Mouse (Mus musculus) gastrocnemius, adult 2 months (tissue): ENCODE results near the gene Lpar1. TPM values are rescaled to one million over a fixed set of nuclear protein-coding genes. Genes with fewer than 3 reads are reported as not detected.

Experiments
- DNase-seq: peaks from one replicate; pipeline ENCODE4 v3.0.0; 2022
- H3K27ac ChIP-seq: fragments of 200-600 bp; 2 replicates; pipeline ENCODE4 v1.8.1; 2022; ENCODE audit warnings: mild to moderate bottlenecking
- H3K4me3 ChIP-seq: fragments of 200-600 bp; 2 replicates; pipeline ENCODE4 v1.8.1; 2022; ENCODE audit warnings: mild to moderate bottlenecking, moderate library complexity
- CTCF ChIP-seq: fragments of 200-600 bp; IDR thresholded peaks from 2 replicates; pipeline ENCODE4 v1.8.1; 2022; ENCODE audit warnings: antibody characterized with exemption, mild to moderate bottlenecking, moderate library complexity
- intact Hi-C: fragments of 180-260 bp; cut with DNase I; formaldehyde crosslinking; loops from one replicate; pipeline ENCODE4 v1.15.1; 2025
- total RNA-seq, 2 experiments: library from RNA; stranded (reverse); gene quantifications; 2 replicates each; pipeline ENCODE4 v1.2.3; 2021

The Lpar1 gene
- total RNA-seq, 2 experiments from 2014 or later: 5.3 to 13.8 TPM

GRCm38 (mm10) chr4:58540841-58541240 is 12.9 kb downstream of the Lpar1 start:
- intact Hi-C loops: loop anchor here (10.0 kb wide), 1 partner anchor 96 kb away; no protein-coding TSS in a partner anchor
- TF ChIP-seq CTCF: no peak
- DNase-seq: no peak
- H3K4me3 ChIP-seq: no peak overlapping the region
- peak overlapping the region; percentile 25; the same call in 1 of the 2 replicates for H3K27ac ChIP-seq

- no peak for DNase-seq
- no peak overlapping the region for H3K4me3 ChIP-seq
- no peak for TF ChIP-seq CTCF
- peak overlapping the region; percentile 25; the same call in 1 of the 2 replicates for H3K27ac ChIP-seq
- intact Hi-C loops: loop anchor here (10.0 kb wide), 1 partner anchor 96 kb away; no protein-coding TSS in a partner anchor
These were observed 13.3 kb downstream of the Lpar1 start for GRCm38 (mm10) chr4:58540385-58540784.

GRCm38 (mm10) chr4:58538696-58539095 is 15.0 kb downstream of the Lpar1 start:
- intact Hi-C loops: no loop called here
- no peak overlapping the region for H3K4me3 ChIP-seq
- no peak overlapping the region for H3K27ac ChIP-seq
- TF ChIP-seq CTCF: no peak
- no peak for DNase-seq

- TF ChIP-seq CTCF: no peak
- intact Hi-C loops: no loop called here
- no peak overlapping the region for H3K27ac ChIP-seq
- DNase-seq: no peak
- H3K4me3 ChIP-seq: no peak overlapping the region
These were observed 17.9 kb downstream of the Lpar1 start for GRCm38 (mm10) chr4:58535754-58536153.

- no peak for DNase-seq
- no peak for TF ChIP-seq CTCF
- intact Hi-C loops: no loop called here
- Histone ChIP-seq H3K4me3 (no peak overlapping the region), H3K27ac (no peak overlapping the region)
These were observed 18.9 kb downstream of the Lpar1 start for GRCm38 (mm10) chr4:58534726-58535350.

- TF ChIP-seq CTCF: no peak
- H3K27ac ChIP-seq: no peak overlapping the region
- no peak overlapping the region for H3K4me3 ChIP-seq
- DNase-seq: no peak
- intact Hi-C loops: no loop called here
These were observed 19.5 kb downstream of the Lpar1 start for GRCm38 (mm10) chr4:58534141-58534571.

GRCm38 (mm10) chr4:58533519-58533918 is 20.2 kb downstream of the Lpar1 start:
- intact Hi-C loops: no loop called here
- TF ChIP-seq CTCF: no peak
- no peak overlapping the region for H3K27ac ChIP-seq
- H3K4me3 ChIP-seq: no peak overlapping the region
- no peak for DNase-seq

- intact Hi-C loops: no loop called here
- H3K27ac ChIP-seq: no peak overlapping the region
- H3K4me3 ChIP-seq: no peak overlapping the region
- no peak for DNase-seq
- TF ChIP-seq CTCF: no peak
These were observed 21.4 kb downstream of the Lpar1 start for GRCm38 (mm10) chr4:58532326-58532725.

- Histone ChIP-seq H3K27ac (no peak overlapping the region), H3K4me3 (no peak overlapping the region)
- TF ChIP-seq CTCF: no peak
- intact Hi-C loops: no loop called here
- DNase-seq: no peak
These were observed 23.0 kb downstream of the Lpar1 start for GRCm38 (mm10) chr4:58530706-58531105.

- intact Hi-C loops: no loop called here
- Histone ChIP-seq H3K27ac (peak overlapping the region; percentile 24), H3K4me3 (no peak overlapping the region)
- TF ChIP-seq CTCF: no peak
- DNase-seq: no peak
These were observed 23.4 kb downstream of the Lpar1 start for GRCm38 (mm10) chr4:58530279-58530678.

GRCm38 (mm10) chr4:58527852-58528251 is 25.8 kb downstream of the Lpar1 start:
- no peak overlapping the region for H3K27ac ChIP-seq
- H3K4me3 ChIP-seq: no peak overlapping the region
- intact Hi-C loops: no loop called here
- no peak for TF ChIP-seq CTCF
- no peak for DNase-seq

- intact Hi-C loops: no loop called here
- peak overlapping the region; percentile 38 for H3K27ac ChIP-seq
- no peak overlapping the region for H3K4me3 ChIP-seq
- DNase-seq: no peak
- no peak for TF ChIP-seq CTCF
These were observed 32.6 kb downstream of the Lpar1 start for GRCm38 (mm10) chr4:58521137-58521536.

- TF ChIP-seq CTCF: no peak
- no peak overlapping the region for H3K4me3 ChIP-seq
- no peak for DNase-seq
- peak overlapping the region; percentile 38; the same call in 1 of the 2 replicates for H3K27ac ChIP-seq
- intact Hi-C loops: no loop called here
These were observed 33.2 kb downstream of the Lpar1 start for GRCm38 (mm10) chr4:58520531-58520930.

GRCm38 (mm10) chr4:58519891-58520290 is 33.8 kb downstream of the Lpar1 start:
- H3K4me3 ChIP-seq: no peak overlapping the region
- peak overlapping the region; percentile 38; the same call in 1 of the 2 replicates for H3K27ac ChIP-seq
- no peak for DNase-seq
- intact Hi-C loops: no loop called here
- TF ChIP-seq CTCF: no peak
